In genomic region chr10:98745409-98745808, GRCm38 (mm10) we compare ENCODE assay signal across 31 mouse cellular contexts.
DNase-seq lines count a peak whose midpoint lies in the region; ATAC-seq lines count a peak whose summit lies in the region.
"Had no signal": no experiment of that assay in that cellular context is flagged by ENCODE, and none has a peak within 500 bp of the region (broad histone marks: within the 10 kb centered on the region; RNA-seq: fewer than 3 reads in every experiment).

No protein-coding gene starts in this region.

- no peak overlapping the region for H3K9ac ChIP-seq in liver, embryonic 12.5 days
- no peak overlapping the region for H3K9ac ChIP-seq in intestine, embryonic 15.5 days
- H3K9ac ChIP-seq: embryonic facial prominence, embryonic 15.5 days; forebrain, embryonic 12.5 days; forebrain, postnatal 0 days; heart, embryonic 13.5 days; hindbrain, embryonic 15.5 days; liver, embryonic 13.5 days; midbrain, embryonic 12.5 days; neural tube, embryonic 15.5 days had no signal

- WGBS in limb, embryonic 10.5 days = 71% methylated on average over 2 of the region's 2 CpGs
- WGBS in liver, embryonic 12.5 days (ENCODE audit: insufficient replicate concordance) = 34% methylated on average over 2 of the region's 2 CpGs
- 75% methylated on average over 2 of the region's 2 CpGs for WGBS in intestine, embryonic 15.5 days

- no peak overlapping the region for H3K4me2 ChIP-seq in liver, embryonic 12.5 days
- H3K4me2 ChIP-seq in intestine, embryonic 15.5 days (replicated peaks) = no peak overlapping the region
- H3K4me2 ChIP-seq: embryonic facial prominence, embryonic 15.5 days; forebrain, embryonic 12.5 days; heart, embryonic 13.5 days; hindbrain, embryonic 15.5 days; liver, embryonic 13.5 days; midbrain, embryonic 12.5 days; neural tube, embryonic 15.5 days had no signal

- no peak for ATAC-seq in liver, embryonic 12.5 days
- ATAC-seq in intestine, embryonic 15.5 days = no peak
- ATAC-seq: forebrain, postnatal 0 days; intestine, postnatal 0 days; lung, postnatal 0 days had no signal

- no peaks in the 10 kb centered on the region for H3K36me3 ChIP-seq in limb, embryonic 10.5 days
- H3K36me3 ChIP-seq in liver, embryonic 12.5 days = no peaks in the 10 kb centered on the region
- no peaks in the 10 kb centered on the region for H3K36me3 ChIP-seq in intestine, embryonic 15.5 days
- H3K36me3 ChIP-seq: embryonic facial prominence, embryonic 15.5 days; forebrain, embryonic 12.5 days; heart, embryonic 13.5 days; hindbrain, embryonic 15.5 days; liver, embryonic 13.5 days; midbrain, embryonic 12.5 days; neural tube, embryonic 15.5 days had no signal

- peak; percentile 52 for DNase-seq in 416B (ENCODE audit: low read depth)
- peak; percentile 79 for DNase-seq in CD4-positive helper T cell, adult 2 months (ENCODE audit: low read depth, low spot score)
- peak; percentile 42 for DNase-seq in T-cell, adult 2 months (ENCODE audit: low spot score)
- no peak for DNase-seq in limb, embryonic 10.5 days (ENCODE audit: low spot score)
- no peak for DNase-seq in urinary bladder, adult 2 months (ENCODE audit: low spot score)
- DNase-seq in adrenal gland, adult (ENCODE audit: inconsistent age in 2 of 2, low spot score in 1 of 2) = no peak
- DNase-seq: adrenal gland, postnatal 14 days; cerebellum, adult 11-12 months; cerebellum, postnatal 10 days; forebrain, postnatal 0 days; gastrocnemius, postnatal 10 days; heart, postnatal 10 days; kidney, adult 9 months; kidney, postnatal 10 days; layer of hippocampus, adult 9-11 months; liver, embryonic 13.5 days; lung, adult 18-20 months; retina, postnatal 1 day; right cerebral cortex, postnatal 14 days; thymus, adult 2 months had no signal

- H3K4me1 ChIP-seq in limb, embryonic 10.5 days = peaks cover 42% of the 10 kb centered on the region
- H3K4me1 ChIP-seq in liver, embryonic 12.5 days = peaks cover 7% of the 10 kb centered on the region
- 0 out of 2 replicates have a peak, but pooled peaks cover 2% of the 10 kb centered on the region for H3K4me1 ChIP-seq in intestine, embryonic 15.5 days (replicated peaks)

- H3K4me3 ChIP-seq in limb, embryonic 10.5 days = no peak overlapping the region
- H3K4me3 ChIP-seq in liver, embryonic 12.5 days = no peak overlapping the region
- no peak overlapping the region for H3K4me3 ChIP-seq in intestine, embryonic 15.5 days (replicated peaks)
- H3K4me3 ChIP-seq: embryonic facial prominence, embryonic 15.5 days; forebrain, embryonic 12.5 days; heart, embryonic 13.5 days; hindbrain, embryonic 15.5 days; liver, embryonic 13.5 days; midbrain, embryonic 12.5 days; neural tube, embryonic 15.5 days had no signal

- no peaks in the 10 kb centered on the region for H3K27me3 ChIP-seq in limb, embryonic 10.5 days (ENCODE audit: low read depth, poor library complexity, severe bottlenecking)
- no peaks in the 10 kb centered on the region for H3K27me3 ChIP-seq in liver, embryonic 12.5 days (replicated peaks)
- no peaks in the 10 kb centered on the region for H3K27me3 ChIP-seq in intestine, embryonic 15.5 days (replicated peaks)
- H3K27me3 ChIP-seq: embryonic facial prominence, embryonic 15.5 days; forebrain, embryonic 12.5 days; heart, embryonic 13.5 days; hindbrain, embryonic 15.5 days; liver, embryonic 13.5 days; midbrain, embryonic 12.5 days; neural tube, embryonic 15.5 days had no signal

- no peaks in the 10 kb centered on the region for H3K9me3 ChIP-seq in limb, embryonic 10.5 days (replicated peaks)
- no peaks in the 10 kb centered on the region for H3K9me3 ChIP-seq in liver, embryonic 12.5 days (replicated peaks)
- no peaks in the 10 kb centered on the region for H3K9me3 ChIP-seq in intestine, embryonic 15.5 days
- H3K9me3 ChIP-seq: embryonic facial prominence, embryonic 15.5 days; forebrain, embryonic 12.5 days; heart, embryonic 13.5 days; hindbrain, embryonic 15.5 days; liver, embryonic 13.5 days; midbrain, embryonic 12.5 days; neural tube, embryonic 15.5 days had no signal

- H3K27ac ChIP-seq in limb, embryonic 10.5 days = 0 out of 2 replicates have a peak overlapping the region, but pooled peaks have one; percentile 66
- no peak overlapping the region for H3K27ac ChIP-seq in liver, embryonic 12.5 days
- H3K27ac ChIP-seq in intestine, embryonic 15.5 days = no peak overlapping the region
- H3K27ac ChIP-seq: embryonic facial prominence, embryonic 15.5 days; forebrain, embryonic 12.5 days; heart, embryonic 13.5 days; hindbrain, embryonic 15.5 days; liver, embryonic 13.5 days; midbrain, embryonic 12.5 days; neural tube, embryonic 15.5 days; stomach, postnatal 0 days had no signal

Comparison
In these comparisons a context has a peak if more than half of its experiments do, and no peak if none do; other contexts are left out.
1. DNase-seq: peak in 416B (single experiment), CD4-positive helper T cell, adult 2 months (single experiment) and T-cell, adult 2 months (single experiment); none in limb, embryonic 10.5 days (single experiment), urinary bladder, adult 2 months (single experiment) and adrenal gland, adult (0 of 2).